Mouse (Mus musculus) erythroblast, adult 5-6 weeks (primary cell): ENCODE data around the gene Kdm6b. TPM values are rescaled to one million over a fixed set of nuclear protein-coding genes. Genes with fewer than 3 reads are reported as not detected.

Experiments
- ATAC-seq: replicated peaks from 2 replicates; pipeline ENCODE4 v1.8.0; 2016; ENCODE audit warnings: moderate number of reproducible peaks, mild to moderate bottlenecking, moderate TSS enrichment, inconsistent platforms; ENCODE audit not compliant: poor library complexity, low FRiP score, severe bottlenecking
- total RNA-seq, 2 experiments: library from RNA; stranded (forward) in 1 of 2; stranded (reverse) in 1 of 2; fragments of 150-400 nt in 1 of 2; fragments of 200-764, 138-1000 nt in 1 of 2; gene quantifications; 2 replicates each; pipeline versions ENCODE4 v1.2.3 to v1.2.4; 2015 to 2017; ENCODE audit warnings: low replicate concordance in 2 of 2

Gene Kdm6b
- total RNA-seq, 2 experiments from 2014 or later, result 1.5 to 5.8 TPM

- peak; percentile 28; the same call in 1 of the 2 replicates for ATAC-seq
Measured at GRCm38 (mm10) chr11:69419813-69420553, 6.5 kb upstream of the Kdm6b start.

- no peak for ATAC-seq
Measured at GRCm38 (mm10) chr11:69419443-69419812, 6.0 kb upstream of the Kdm6b start.

GRCm38 (mm10) chr11:69418481-69419442 lies 5.3 kb upstream of the Kdm6b start:
- peak; percentile 63 for ATAC-seq

GRCm38 (mm10) chr11:69417449-69418384 lies 4.2 kb upstream of the Kdm6b start:
- peak; percentile 56 for ATAC-seq

GRCm38 (mm10) chr11:69416921-69417448 lies 3.5 kb upstream of the Kdm6b start:
- no peak for ATAC-seq

GRCm38 (mm10) chr11:69416509-69416908 lies 3.0 kb upstream of the Kdm6b start:
- ATAC-seq, result no peak

- no peak for ATAC-seq
Measured at GRCm38 (mm10) chr11:69415668-69416451, 2.4 kb upstream of the Kdm6b start.

GRCm38 (mm10) chr11:69415327-69415667 lies 1.8 kb upstream of the Kdm6b start:
- ATAC-seq, result no peak

- ATAC-seq, result no peak
Measured at GRCm38 (mm10) chr11:69414421-69415326, 1.2 kb upstream of the Kdm6b start.

- ATAC-seq, result no peak
Measured at GRCm38 (mm10) chr11:69412548-69412947, 927 bp downstream of the Kdm6b start.

- ATAC-seq, result 0 out of 2 replicates have a peak, but pooled peaks have one; percentile 5
Measured at GRCm38 (mm10) chr11:69411538-69412203, 1.8 kb downstream of the Kdm6b start.

- peak; percentile 50 for ATAC-seq
Measured at GRCm38 (mm10) chr11:69411073-69411535, 2.4 kb downstream of the Kdm6b start.

GRCm38 (mm10) chr11:69410310-69411072 lies 3.0 kb downstream of the Kdm6b start:
- no peak for ATAC-seq

GRCm38 (mm10) chr11:69410045-69410309 lies 3.5 kb downstream of the Kdm6b start:
- ATAC-seq, result no peak

- ATAC-seq, result no peak
Measured at GRCm38 (mm10) chr11:69409378-69410044, 4.0 kb downstream of the Kdm6b start.
